Comparison of ENCODE assay signal across 8 mouse cellular contexts in the genomic region with DNA sequence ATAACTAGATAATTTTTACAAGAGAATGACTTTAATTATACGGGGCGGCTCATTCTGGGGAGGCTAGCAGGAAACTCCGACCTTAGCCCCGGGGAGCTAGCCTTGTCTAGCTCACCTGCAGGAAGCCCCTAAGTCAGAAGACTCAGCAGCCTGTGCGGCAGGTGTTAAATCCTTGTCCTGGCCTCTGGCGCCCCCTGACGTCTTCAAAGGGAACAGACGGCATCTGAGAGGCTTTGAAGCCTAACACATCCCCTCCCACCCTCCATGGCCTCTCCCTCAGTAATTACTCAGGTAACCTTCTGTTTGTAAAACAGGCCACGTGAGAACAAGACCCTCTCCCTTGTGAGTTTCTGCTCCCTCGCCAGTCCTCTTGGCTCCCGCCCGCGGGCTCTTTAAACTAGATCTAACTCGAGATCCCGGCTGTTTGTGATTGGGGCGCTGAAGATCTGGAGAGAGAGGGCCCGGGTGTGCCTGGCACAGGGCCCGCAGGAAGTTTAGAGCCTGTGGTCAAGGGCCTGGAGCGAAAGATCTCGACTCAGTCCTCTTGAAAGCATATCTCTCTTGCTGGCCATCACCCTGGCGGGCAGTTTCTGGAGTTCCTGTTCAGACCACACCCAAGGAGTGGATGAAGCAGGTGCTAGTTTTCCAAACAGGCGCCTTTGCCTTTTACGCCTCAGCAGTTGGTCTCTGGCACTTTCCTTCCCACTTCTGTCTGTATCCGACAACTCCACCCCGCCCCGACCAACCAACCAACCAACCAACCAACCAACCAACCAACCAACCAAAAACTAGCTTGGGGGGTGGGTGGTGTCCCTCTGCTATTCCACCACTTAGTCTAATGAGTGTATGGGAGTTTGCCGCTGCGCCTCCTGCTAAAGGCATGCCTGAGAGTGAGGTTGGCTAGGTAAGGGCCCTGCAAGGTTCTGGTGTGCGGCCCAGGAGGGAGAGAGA. TPM values are rescaled to one million over a fixed set of nuclear protein-coding genes. Genes with fewer than 3 reads are reported as not detected.
A peak's percentile ranks its signal among the peaks of the same experiment; 100 is the strongest.
DNase-seq lines count a peak whose midpoint lies in the region; ATAC-seq lines count a peak whose summit lies in the region.

No protein-coding gene starts in this region.

- H3K4me1 ChIP-seq in hindbrain, embryonic 11.5 days (replicated peaks; ENCODE audit: control insufficient read depth, insufficient read depth, low read length): no peaks in the 10 kb centered on the region

- peaks cover 14% of the 10 kb centered on the region for H3K27me3 ChIP-seq in hindbrain, embryonic 11.5 days (ENCODE audit: control insufficient read depth, insufficient read depth, low read length)

- ATAC-seq in hindbrain, embryonic 11.5 days (ENCODE audit: low FRiP score): peak; percentile 43; the same call in 1 of the 2 replicates

- no peak overlapping the region for H3K9ac ChIP-seq in hindbrain, embryonic 11.5 days (ENCODE audit: low read depth, low read length)

- H3K36me3 ChIP-seq in hindbrain, embryonic 11.5 days (ENCODE audit: control insufficient read depth, insufficient read depth, low read length): no peaks in the 10 kb centered on the region

- 17% methylated on average over 29 of the region's 29 CpGs for WGBS in hindbrain, embryonic 11.5 days

- no peak overlapping the region for H3K27ac ChIP-seq in hindbrain, embryonic 11.5 days (ENCODE audit: low read depth, low read length)

- no peak overlapping the region for H3K4me3 ChIP-seq in hindbrain, embryonic 11.5 days (ENCODE audit: low read depth, low read length)

- H3K9me3 ChIP-seq in hindbrain, embryonic 11.5 days (ENCODE audit: control insufficient read depth, low read length): no peaks in the 10 kb centered on the region

- DNase-seq in R1 (ENCODE audit: low read depth, low spot score): peak; percentile 94
- DNase-seq in cerebellum, adult 9-11 months: peak; percentile 57
- peak; percentile 43 to 90 for DNase-seq in frontal cortex, adult 2 months (ENCODE audit: extremely low spot score in 1 of 2, low spot score in 1 of 2)
- peak; percentile 86 for DNase-seq in hindbrain, embryonic 11.5 days (ENCODE audit: low spot score)
- peak; percentile 62 to 86 for DNase-seq in layer of hippocampus, postnatal 25 days (ENCODE audit: extremely low spot score in 1 of 2, low spot score in 1 of 2)
- DNase-seq in lung, postnatal 25 days (ENCODE audit: low spot score): peak; percentile 72
- peak; percentile 86 for DNase-seq in retina, embryonic 14.5 days (ENCODE audit: low spot score)
- DNase-seq in thymus, postnatal 25 days: peak; percentile 88

- no peak overlapping the region for H3K4me2 ChIP-seq in hindbrain, embryonic 11.5 days (replicated peaks; ENCODE audit: low read depth, low read length)

RNA-seq across cellular contexts. Expression of gene Gpa33, which starts 24.4 kb away (rescaled TPM):
- polyA plus RNA-seq in frontal cortex, adult 2 months (2012; rRNA removed): 0.06 TPM in 1 of 2 replicates, not detected in the other
- 0.12 TPM in 1 of 2 replicates, not detected in the other for polyA plus RNA-seq in hindbrain, embryonic 11.5 days (2014; fragmentation: Nextera tagmentation; extraction: Ambion mirVana)
- not detected for total RNA-seq in layer of hippocampus, postnatal 25 days (2021)

RNA-seq across cellular contexts. Expression of gene Dusp27, which starts 26.7 kb away (rescaled TPM):
- 0.21 and 0.30 TPM in 2 replicates for polyA plus RNA-seq in frontal cortex, adult 2 months (2012; rRNA removed)
- 2.0 and 2.2 TPM in 2 replicates for polyA plus RNA-seq in hindbrain, embryonic 11.5 days (2014; fragmentation: Nextera tagmentation; extraction: Ambion mirVana)
- total RNA-seq in layer of hippocampus, postnatal 25 days (2021): under 1 TPM in 1 of 2 experiments, not detected in 1; 0.07 TPM
